Mouse (Mus musculus) kidney, postnatal 36 days (tissue): ENCODE data around the gene Lemd2.
"Not testable (repeated sequence)": the region's sequence is repeated elsewhere in the genome, so short reads cannot be mapped to it uniquely, and the experiment has no call there.

Experiments used
- DNase-seq, 2 experiments: peaks; one replicate each; pipeline ENCODE4 v3.0.0; 2021 to 2022; ENCODE audit warnings: mixed read lengths in 2 of 2

The Lemd2 gene

GRCm38 (mm10) chr17:27204075-27204909 is at the start of gene Lemd2:
TSS of gene Lemd2 (minus strand) at chr17:27204469.
- DNase-seq: peak; percentile 97 to 98

DNA sequence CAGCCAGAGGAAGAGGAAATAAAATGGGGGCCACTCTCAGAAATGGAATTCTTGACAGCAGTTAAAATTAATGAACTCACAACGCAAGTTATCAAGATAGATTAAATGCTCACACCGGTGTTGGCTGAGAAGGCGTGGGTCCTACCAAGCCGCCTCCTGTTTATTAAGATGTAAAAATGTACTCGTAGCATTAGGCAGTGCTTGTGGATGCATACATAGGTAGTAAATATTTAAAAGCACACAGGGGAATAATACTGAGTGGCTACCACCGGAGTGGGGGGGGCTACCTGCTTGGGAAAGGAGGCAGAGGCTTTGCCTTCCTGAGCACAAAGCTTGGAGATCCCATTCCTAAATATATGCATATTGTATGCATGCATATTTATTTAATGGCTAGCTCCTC is 46.9 kb upstream of the Lemd2 start:
- DNase-seq: no peak

GRCm38 (mm10) chr17:27250461-27250860 is 46.2 kb upstream of the Lemd2 start:
- DNase-seq: no peak

DNA sequence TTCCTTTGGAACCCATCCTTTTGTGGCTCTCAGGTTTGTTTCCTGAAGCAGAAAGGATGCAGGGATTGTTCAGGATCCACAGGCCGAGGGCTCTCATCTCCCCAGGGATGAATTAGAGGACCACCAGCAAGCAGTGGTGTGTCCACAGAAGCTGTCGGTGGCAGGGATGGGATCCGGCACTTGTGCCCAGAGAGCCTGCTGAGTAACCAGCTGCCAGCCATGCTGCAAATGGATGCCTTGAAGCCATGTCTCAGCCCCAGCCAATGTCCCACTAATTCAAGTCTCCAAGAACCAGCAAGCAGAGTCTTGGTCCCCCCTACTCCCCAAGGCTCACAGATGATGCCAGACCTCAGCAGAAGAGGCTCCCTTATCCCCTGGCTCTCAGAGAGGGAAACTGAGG is 44.8 kb upstream of the Lemd2 start:
- no peak for DNase-seq

- DNase-seq: no peak
Observed at GRCm38 (mm10) chr17:27247680-27248386, 43.6 kb upstream of the Lemd2 start.

DNA sequence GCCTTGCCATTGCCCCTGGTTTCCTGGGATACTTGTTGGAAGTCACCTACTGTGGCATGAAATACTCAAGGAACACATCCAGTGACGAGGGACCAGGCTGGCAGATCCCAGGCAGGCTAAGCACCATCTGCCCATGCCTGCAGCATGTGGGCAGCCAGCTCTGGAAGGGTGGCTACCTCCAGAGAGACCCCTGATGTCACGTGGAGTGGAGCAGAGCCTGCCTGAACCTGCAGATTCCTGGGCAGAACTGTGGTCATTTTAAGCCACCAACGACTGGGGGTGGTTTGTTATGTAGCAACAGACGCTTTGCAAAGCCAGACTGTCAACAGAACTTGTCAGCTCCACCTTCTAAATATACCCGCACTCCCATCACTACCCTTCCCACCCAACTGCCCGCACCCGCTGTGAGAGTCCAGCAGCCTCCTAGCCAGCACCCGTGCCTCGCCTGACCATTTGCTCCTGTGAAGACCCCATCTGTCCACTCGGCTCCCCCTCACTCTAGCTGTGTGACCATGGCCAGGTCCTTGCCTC is 41.6 kb upstream of the Lemd2 start:
- DNase-seq: peak in 1 of 2 experiments; percentile 35

- no peak for DNase-seq
Observed at GRCm38 (mm10) chr17:27244912-27245311, 40.6 kb upstream of the Lemd2 start.

- DNase-seq: peak; percentile 63 to 68
Observed at GRCm38 (mm10) chr17:27242194-27243189, 38.2 kb upstream of the Lemd2 start.

DNA sequence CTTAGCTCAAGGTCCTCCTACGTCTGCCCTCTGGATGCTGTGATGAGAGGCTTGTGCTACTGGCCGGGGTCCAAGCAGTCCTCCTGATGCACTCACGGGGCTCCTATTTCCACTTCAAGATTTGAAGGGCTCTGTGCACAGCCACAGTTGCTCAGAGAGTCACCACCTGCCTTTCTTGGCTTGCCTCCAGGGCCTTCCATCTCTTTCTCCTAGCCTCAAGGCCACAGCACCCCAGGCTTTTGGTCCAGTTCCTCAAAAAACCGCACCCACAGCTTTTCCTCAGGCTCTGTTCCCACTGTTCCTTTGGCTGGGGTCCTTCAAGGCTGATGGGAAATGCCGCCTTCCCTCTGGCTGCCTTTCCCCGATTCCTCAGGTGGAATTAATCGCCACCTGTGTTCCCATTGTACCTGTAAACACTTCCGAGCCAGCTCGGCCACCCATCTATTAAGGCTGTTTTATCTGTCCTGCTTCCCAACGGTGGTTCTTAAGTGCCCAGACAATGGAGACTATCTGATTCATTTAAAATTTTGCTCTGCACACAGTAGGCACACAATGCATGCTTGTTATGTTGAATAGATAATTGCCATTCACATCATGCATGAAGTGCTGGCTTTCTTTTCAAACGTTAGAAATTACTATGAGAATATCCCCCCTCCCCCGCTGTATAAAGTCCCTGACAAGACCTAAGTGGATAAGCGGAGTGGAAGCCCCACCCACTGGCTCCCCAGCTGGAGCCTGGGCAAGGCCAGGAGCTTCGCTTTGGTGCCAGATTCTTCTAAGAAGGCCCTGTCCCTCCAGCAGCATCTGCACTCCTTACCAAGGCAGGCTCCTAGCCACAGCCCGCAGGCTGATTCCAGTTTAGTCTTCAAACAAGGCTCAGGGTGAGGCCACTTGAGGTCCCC is 36.5 kb upstream of the Lemd2 start:
- peak in 1 of 2 experiments; percentile 38 for DNase-seq

GRCm38 (mm10) chr17:27239941-27240340 is 35.7 kb upstream of the Lemd2 start:
- DNase-seq: no peak

- no peak for DNase-seq
Observed at GRCm38 (mm10) chr17:27238637-27239036, 34.4 kb upstream of the Lemd2 start.

DNA sequence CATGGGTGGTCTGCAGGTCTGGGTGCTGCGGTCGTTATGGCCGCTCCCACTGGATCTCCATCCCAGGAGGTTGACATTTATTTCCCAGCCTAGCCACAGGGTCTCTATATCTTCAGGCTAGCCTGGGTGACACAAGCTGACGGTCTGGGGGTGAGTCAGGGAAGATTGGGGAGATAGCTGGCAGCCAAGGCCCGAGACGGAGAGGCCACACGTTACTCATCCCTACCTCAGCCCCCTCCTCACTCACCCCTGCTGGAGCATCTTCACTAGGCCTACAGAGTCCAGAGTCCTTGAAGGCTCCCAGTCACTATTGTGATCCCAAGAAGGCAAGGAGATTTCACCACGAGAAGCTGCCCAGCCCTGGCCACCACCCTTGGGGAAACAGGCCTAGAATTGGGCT is 33.5 kb upstream of the Lemd2 start:
- no peak for DNase-seq

- no peak for DNase-seq
Observed at GRCm38 (mm10) chr17:27233298-27233697, 29.0 kb upstream of the Lemd2 start.

DNA sequence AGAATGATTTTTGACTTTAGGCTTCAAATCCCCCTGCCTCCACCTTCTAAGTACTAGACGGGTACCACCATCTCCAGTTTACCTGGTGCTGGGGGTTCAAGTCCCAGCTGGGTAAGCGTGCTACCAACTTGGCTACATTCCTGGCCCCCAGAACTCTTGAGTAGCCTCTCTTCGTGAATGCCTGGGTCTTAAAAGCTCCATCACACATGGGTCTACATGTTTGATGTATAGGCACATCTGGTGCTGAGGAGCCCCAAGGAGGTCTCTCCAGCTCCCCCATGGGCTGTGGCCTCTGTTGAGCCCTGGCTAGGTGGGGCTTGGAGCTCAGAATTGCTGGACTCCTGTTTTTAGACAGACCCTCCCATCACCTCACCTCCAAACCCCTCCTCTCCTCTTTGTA is 27.9 kb upstream of the Lemd2 start:
- no peak for DNase-seq

DNA sequence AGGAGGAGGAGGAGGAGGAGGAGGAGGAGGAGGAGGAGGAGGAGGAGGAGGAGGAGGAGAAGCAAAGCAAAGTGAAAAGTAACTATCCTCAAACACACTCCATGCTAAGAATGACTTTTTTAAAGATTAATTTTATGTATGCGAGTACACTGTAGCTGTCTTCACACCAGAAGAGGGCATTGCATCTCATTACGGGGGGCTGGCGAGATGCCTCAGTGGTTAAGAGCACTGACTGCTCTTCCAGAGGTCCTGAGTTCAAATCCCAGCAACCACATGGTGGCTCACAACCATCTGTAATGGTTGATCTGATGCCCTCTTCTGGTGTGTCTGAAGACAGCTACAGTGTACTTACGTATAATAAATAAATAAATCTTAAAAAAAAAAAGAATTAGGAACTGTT is 27.3 kb upstream of the Lemd2 start:
- not testable (repeated sequence) for DNase-seq

DNA sequence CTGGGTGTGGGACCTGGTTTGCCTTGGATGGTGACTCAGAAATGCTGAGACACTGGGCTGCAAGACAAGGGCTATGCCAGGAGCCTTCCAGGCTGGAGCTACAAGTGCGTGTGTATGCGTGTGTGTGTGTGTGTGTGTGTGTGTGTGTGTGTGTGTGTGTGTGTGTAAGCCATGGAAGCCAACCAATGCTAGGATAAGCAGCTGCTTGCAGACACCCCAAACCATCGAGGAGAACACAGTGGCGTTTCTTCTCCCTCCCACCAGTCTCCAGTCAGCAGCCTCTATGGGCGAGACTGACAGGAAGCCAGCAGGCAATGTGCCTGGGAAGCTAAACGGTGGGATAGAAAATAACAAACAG is 26.9 kb upstream of the Lemd2 start:
- no peak for DNase-seq

DNA sequence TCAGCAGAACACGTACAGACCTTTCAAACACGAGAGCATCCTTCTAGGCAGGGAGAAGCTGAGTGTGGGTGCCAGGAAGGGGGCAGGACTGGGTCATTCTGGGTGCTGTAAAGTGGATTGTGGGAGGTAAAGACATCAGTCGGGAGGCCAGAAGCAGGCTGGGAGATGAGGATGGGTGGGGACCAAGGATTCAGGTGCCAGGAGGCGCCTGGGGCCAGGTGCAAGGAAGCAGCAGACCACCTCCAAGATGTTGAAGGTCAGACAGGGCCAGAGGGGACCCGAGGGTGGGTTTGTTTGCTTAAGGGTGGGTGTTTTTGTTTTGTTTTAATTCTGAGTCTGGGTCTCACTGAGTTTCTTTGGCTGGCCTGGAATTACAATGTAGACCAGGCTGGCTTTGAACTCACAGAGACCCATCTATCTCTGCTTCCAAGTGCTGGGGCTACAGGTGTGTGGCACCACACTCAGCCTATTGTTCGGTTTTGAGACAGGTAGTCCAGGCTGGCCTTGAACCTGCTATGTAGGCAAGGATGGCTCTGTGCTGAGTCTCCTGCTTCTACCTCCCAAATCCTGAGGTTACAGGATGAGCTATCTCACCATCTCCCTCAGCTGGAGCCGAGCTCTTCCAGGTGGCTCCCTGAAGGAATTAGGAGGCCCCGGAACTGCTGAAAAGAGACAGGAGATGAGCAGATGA is 26.3 kb upstream of the Lemd2 start:
- DNase-seq: no peak

- DNase-seq: no peak
Observed at GRCm38 (mm10) chr17:27229710-27230454, 25.6 kb upstream of the Lemd2 start.

GRCm38 (mm10) chr17:27228216-27228915 is 24.1 kb upstream of the Lemd2 start:
- DNase-seq: peak; percentile 63 to 94

- DNase-seq: no peak
Observed at GRCm38 (mm10) chr17:27227258-27227657, 23.0 kb upstream of the Lemd2 start.
